ENCODE assay signal across 10 mouse cellular contexts in the genomic region with DNA sequence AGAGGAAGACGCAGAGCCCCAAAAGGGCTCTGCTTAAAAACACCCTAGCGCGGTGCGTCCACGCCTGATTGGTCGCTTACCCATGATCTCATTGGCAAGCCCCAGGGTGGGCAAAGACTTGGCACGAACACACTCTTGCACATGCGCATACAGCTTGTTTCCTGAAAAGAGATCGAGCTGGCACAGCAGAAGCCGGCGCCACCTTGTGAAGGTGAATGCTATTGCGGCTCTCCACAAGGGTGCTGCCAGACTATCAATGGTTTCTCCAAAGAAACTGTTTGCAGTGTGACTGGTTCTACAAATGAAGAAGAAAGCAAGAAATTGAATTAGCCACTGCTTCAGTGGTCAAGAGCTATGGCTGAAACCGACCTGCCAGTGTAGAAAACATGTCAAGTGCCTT.
DNase-seq lines count a peak whose midpoint lies in the region; ATAC-seq and TF ChIP-seq lines count a peak whose summit lies in the region.
"Had no signal": no experiment of that assay in that cellular context is flagged by ENCODE, and none has a peak within 500 bp of the region (broad histone marks: within the 10 kb centered on the region; RNA-seq: fewer than 3 reads in every experiment).

No protein-coding gene starts in this region.

- CTCF ChIA-PET in Patski (lab: Charles Lee): no interaction called here

- H3K27ac ChIP-seq in heart, postnatal 0 days (ENCODE audit: low read depth): no peak overlapping the region
- H3K27ac ChIP-seq in hindbrain, postnatal 0 days: no peak overlapping the region
- H3K27ac ChIP-seq: stomach, embryonic 15.5 days had no signal

- H3K4me2 ChIP-seq in heart, postnatal 0 days (ENCODE audit: low read depth, low read length): no peak overlapping the region
- H3K4me2 ChIP-seq in hindbrain, postnatal 0 days (ENCODE audit: low read depth, low read length): no peak overlapping the region
- H3K4me2 ChIP-seq: stomach, embryonic 15.5 days had no signal

- peak; percentile 29 for TF ChIP-seq CTCF in heart, postnatal 0 days (IDR thresholded peaks at IDR 0.05; ENCODE audit: low read depth)
- 0 out of 2 replicates have a peak, but pooled peaks have one; percentile 2 for TF ChIP-seq CTCF in lung, adult 2 months (IDR thresholded peaks at IDR 0.05; ENCODE audit: insufficient read depth, low read length)
- peak; percentile 17 for TF ChIP-seq CTCF in Patski (IDR thresholded peaks at IDR 0.05)
- TF ChIP-seq CTCF in hindbrain, postnatal 0 days (IDR thresholded peaks at IDR 0.05; ENCODE audit: low read depth): peak; percentile 24

- no peak for TF ChIP-seq EP300 in heart, postnatal 0 days (IDR thresholded peaks at IDR 0.05; ENCODE audit: low read depth)

- H3K4me3 ChIP-seq in heart, postnatal 0 days (ENCODE audit: low read depth, low read length): no peak overlapping the region
- H3K4me3 ChIP-seq in lung, adult 2 months (replicated peaks; ENCODE audit: extremely low read depth, low read depth, low read length): no peak overlapping the region
- no peak overlapping the region for H3K4me3 ChIP-seq in hindbrain, postnatal 0 days (ENCODE audit: low read length)
- H3K4me3 ChIP-seq: stomach, embryonic 15.5 days had no signal

- 75% methylated on average over 13 of the region's 13 CpGs for WGBS in heart, postnatal 0 days
- 77% methylated on average over 13 of the region's 13 CpGs for WGBS in lung, adult 2 months
- WGBS in hindbrain, postnatal 0 days: 79% methylated on average over 13 of the region's 13 CpGs

- H3K9me3 ChIP-seq in heart, postnatal 0 days (replicated peaks; ENCODE audit: control insufficient read depth, low read length): no peaks in the 10 kb centered on the region
- H3K9me3 ChIP-seq in hindbrain, postnatal 0 days (ENCODE audit: low read length): no peaks in the 10 kb centered on the region
- H3K9me3 ChIP-seq: stomach, embryonic 15.5 days had no signal

- H3K36me3 ChIP-seq in heart, postnatal 0 days (replicated peaks; ENCODE audit: control insufficient read depth, insufficient read depth, low read length): no peaks in the 10 kb centered on the region
- H3K36me3 ChIP-seq in hindbrain, postnatal 0 days (ENCODE audit: insufficient read depth, low read length): no peaks in the 10 kb centered on the region
- H3K36me3 ChIP-seq: stomach, embryonic 15.5 days had no signal

- ATAC-seq in heart, postnatal 0 days (ENCODE audit: insufficient read depth, low read depth): no peak
- ATAC-seq in Patski: no peak
- no peak for ATAC-seq in hindbrain, postnatal 0 days
- ATAC-seq in megakaryocyte, adult 5-6 weeks (ENCODE audit: poor library complexity, severe bottlenecking): no peak
- ATAC-seq: activated CD4-positive, CD25-positive, alpha-beta regulatory T cell, adult 4 months had no signal

- in situ Hi-C loops in Patski (cut with MboI; ENCODE audit: low pct_unique_long_range_greater_than_20kb): no loop called here

- POLR2A ChIA-PET in Patski (lab: Charles Lee): no interaction called here

- H3K27me3 ChIP-seq in heart, postnatal 0 days (ENCODE audit: control insufficient read depth, insufficient read depth, low read length): no peaks in the 10 kb centered on the region
- H3K27me3 ChIP-seq in Patski: peaks cover 14% of the 10 kb centered on the region
- no peaks in the 10 kb centered on the region for H3K27me3 ChIP-seq in hindbrain, postnatal 0 days (ENCODE audit: insufficient read depth, low read length)
- H3K27me3 ChIP-seq: stomach, embryonic 15.5 days had no signal

- DNase-seq in heart, postnatal 0 days (ENCODE audit: low spot score): no peak
- no peak for DNase-seq in heart, postnatal 36 days
- DNase-seq in lung, adult 2 months: no peak
- no peak for DNase-seq in lung, postnatal 25 days (ENCODE audit: low spot score)
- no peak for DNase-seq in Patski (ENCODE audit: low read depth, low spot score)
- peak; percentile 15 for DNase-seq in hindbrain, postnatal 0 days (ENCODE audit: low spot score)
- no peak for DNase-seq in gastrocnemius, adult 8-10 months (ENCODE audit: low spot score in 2 of 2)

- intact Hi-C loops in heart, postnatal 36 days (cut with DNase I): no loop called here

- no peak overlapping the region for H3K9ac ChIP-seq in heart, postnatal 0 days (replicated peaks; ENCODE audit: low read depth, low read length)
- no peak overlapping the region for H3K9ac ChIP-seq in hindbrain, postnatal 0 days (replicated peaks; ENCODE audit: low read length)
- H3K9ac ChIP-seq: stomach, embryonic 15.5 days had no signal

- no peaks in the 10 kb centered on the region for H3K4me1 ChIP-seq in heart, postnatal 0 days (ENCODE audit: control insufficient read depth, insufficient read depth)
- no peaks in the 10 kb centered on the region for H3K4me1 ChIP-seq in lung, adult 2 months (ENCODE audit: control insufficient read depth, insufficient read depth, low read length)
- H3K4me1 ChIP-seq in hindbrain, postnatal 0 days (ENCODE audit: insufficient read depth, low read length): no peaks in the 10 kb centered on the region
- H3K4me1 ChIP-seq: stomach, embryonic 15.5 days had no signal

- TF ChIP-seq POLR2A in lung, adult 2 months (IDR thresholded peaks at IDR 0.05; ENCODE audit: borderline replicate concordance, extremely low read depth, low read depth, low read length): no peak
